Mouse (Mus musculus) gastrocnemius, adult 8-10 months (tissue): ENCODE data around the gene Apoa4. TPM values are rescaled to one million over a fixed set of nuclear protein-coding genes. Genes with fewer than 3 reads are reported as not detected.

Source experiments
- DNase-seq, 2 experiments: peaks; one replicate each; pipeline ENCODE4 v3.0.0; 2022; ENCODE audit warnings: low spot score in 2 of 2
- total RNA-seq, 4 experiments: library from RNA; stranded (reverse); gene quantifications; 2 replicates each; pipeline ENCODE4 v1.2.4; 2022

The Apoa4 gene
- total RNA-seq, 4 experiments from 2014 or later: not detected

- no peak for DNase-seq
Measured at GRCm38 (mm10) chr9:46224945-46225660, 15.4 kb upstream of the Apoa4 start.

- no peak for DNase-seq
Measured at GRCm38 (mm10) chr9:46227064-46227614, 13.4 kb upstream of the Apoa4 start.

- no peak for DNase-seq
Measured at GRCm38 (mm10) chr9:46228491-46228890, 12.0 kb upstream of the Apoa4 start, which contains the start of gene Apoa1. Apoa1 (plus strand) TSS chr9:46228580.

GRCm38 (mm10) chr9:46229573-46230449 lies 10.7 kb upstream of the Apoa4 start:
- DNase-seq: peak; percentile 35 to 72

GRCm38 (mm10) chr9:46230450-46230975 lies 10.0 kb upstream of the Apoa4 start:
- no peak for DNase-seq

- DNase-seq: no peak
Measured at GRCm38 (mm10) chr9:46235196-46235595, 5.3 kb upstream of the Apoa4 start.

GRCm38 (mm10) chr9:46235596-46235648 lies 5.1 kb upstream of the Apoa4 start, which contains the start of gene Apoc3:
Apoc3 (minus strand) TSS chr9:46235636.
- DNase-seq: no peak

GRCm38 (mm10) chr9:46235649-46236048 lies 4.8 kb upstream of the Apoa4 start:
- no peak for DNase-seq

GRCm38 (mm10) chr9:46238850-46239249 lies 1.6 kb upstream of the Apoa4 start:
- DNase-seq: no peak

- DNase-seq: no peak
Measured at GRCm38 (mm10) chr9:46241818-46242217, 1.3 kb downstream of the Apoa4 start.

- no peak for DNase-seq
Measured at GRCm38 (mm10) chr9:46243122-46243521, 2.6 kb downstream of the Apoa4 start.

- no peak for DNase-seq
Measured at GRCm38 (mm10) chr9:46243584-46243983, 3.1 kb downstream of the Apoa4 start.

- no peak for DNase-seq
Measured at GRCm38 (mm10) chr9:46246752-46247324, 6.3 kb downstream of the Apoa4 start.

- DNase-seq: no peak
Measured at GRCm38 (mm10) chr9:46256177-46256576, 15.7 kb downstream of the Apoa4 start.

- DNase-seq: no peak
Measured at GRCm38 (mm10) chr9:46256658-46257385, 16.3 kb downstream of the Apoa4 start.

GRCm38 (mm10) chr9:46257546-46257945 lies 17.1 kb downstream of the Apoa4 start:
- no peak for DNase-seq

GRCm38 (mm10) chr9:46259111-46259510 lies 18.6 kb downstream of the Apoa4 start:
- no peak for DNase-seq

GRCm38 (mm10) chr9:46261131-46261530 lies 20.6 kb downstream of the Apoa4 start:
- DNase-seq: no peak

- no peak for DNase-seq
Measured at GRCm38 (mm10) chr9:46268343-46268873, 27.9 kb downstream of the Apoa4 start, which contains the start of gene Apoa5. Apoa5 (plus strand) TSS chr9:46268633.

GRCm38 (mm10) chr9:46269125-46269524 lies 28.6 kb downstream of the Apoa4 start:
- DNase-seq: no peak

- DNase-seq: no peak
Measured at GRCm38 (mm10) chr9:46270782-46271181, 30.3 kb downstream of the Apoa4 start.
